Mouse (Mus musculus) embryonic facial prominence, embryonic 13.5 days (tissue): Measurements from ENCODE around the gene Nckap5. TPM values are rescaled to one million over a fixed set of nuclear protein-coding genes. Genes with fewer than 3 reads are reported as not detected.

Experiments used
- ATAC-seq: fragments of 200-750 bp; cut with Nextera tagmentation; 2 replicates; pipeline ENCODE4 v1.8.0; 2017; ENCODE audit warnings: low read depth; ENCODE audit not compliant: insufficient number of reproducible peaks, insufficient read depth, low FRiP score, low TSS enrichment
- H3K27ac ChIP-seq: fragments of 300-500 bp; sonication (generic); 2 replicates; pipeline ENCODE4 v1.5.1; 2015; ENCODE audit warnings: moderate library complexity, mild to moderate bottlenecking, inconsistent platforms
- H3K27me3 ChIP-seq: fragments of 300-500 bp; sonication (generic); 2 replicates; pipeline ENCODE4 v1.6.1; 2015; ENCODE audit warnings: mild to moderate bottlenecking, inconsistent platforms
- H3K36me3 ChIP-seq: fragments of 300-500 bp; sonication (generic); 2 replicates; pipeline ENCODE4 v1.6.1; 2015; ENCODE audit warnings: mild to moderate bottlenecking, inconsistent platforms
- H3K4me1 ChIP-seq: fragments of 300-500 bp; sonication (generic); 2 replicates; pipeline ENCODE4 v1.6.1; 2015; ENCODE audit warnings: inconsistent platforms
- H3K4me2 ChIP-seq: fragments of 300-500 bp; sonication (generic); 2 replicates; pipeline ENCODE4 v1.6.1; 2015; ENCODE audit warnings: moderate library complexity, mild to moderate bottlenecking, inconsistent platforms
- H3K4me3 ChIP-seq: fragments of 300-500 bp; sonication (generic); 2 replicates; pipeline ENCODE4 v1.5.1; 2015; ENCODE audit warnings: mild to moderate bottlenecking, inconsistent platforms
- H3K9ac ChIP-seq: fragments of 300-500 bp; sonication (generic); 2 replicates; pipeline ENCODE4 v1.6.1; 2015; ENCODE audit warnings: mild to moderate bottlenecking, inconsistent platforms
- H3K9me3 ChIP-seq: fragments of 300-500 bp; sonication (generic); 2 replicates; pipeline ENCODE4 v1.6.1; 2016; ENCODE audit warnings: inconsistent platforms
- WGBS: fragments of 180-500 bp; shearing (Covaris S2); methylation state at CpG from one replicate; pipeline ENCODE4 v1.1.7; 2015; ENCODE audit warnings: mixed read lengths; 5-methylcytosine and 5-hydroxymethylcytosine counted together
- polyA plus RNA-seq: library from polyadenylated mRNA; unstranded; fragments of >200 nt; fragmentation: Nextera tagmentation; extraction: Ambion mirVana; gene quantifications from 2 replicates; pipeline ENCODE4 v1.2.1, GENCODE M21; 2015

Gene Nckap5
- polyA plus RNA-seq, 1 experiment from 2014 or later: 11.3 TPM

DNA sequence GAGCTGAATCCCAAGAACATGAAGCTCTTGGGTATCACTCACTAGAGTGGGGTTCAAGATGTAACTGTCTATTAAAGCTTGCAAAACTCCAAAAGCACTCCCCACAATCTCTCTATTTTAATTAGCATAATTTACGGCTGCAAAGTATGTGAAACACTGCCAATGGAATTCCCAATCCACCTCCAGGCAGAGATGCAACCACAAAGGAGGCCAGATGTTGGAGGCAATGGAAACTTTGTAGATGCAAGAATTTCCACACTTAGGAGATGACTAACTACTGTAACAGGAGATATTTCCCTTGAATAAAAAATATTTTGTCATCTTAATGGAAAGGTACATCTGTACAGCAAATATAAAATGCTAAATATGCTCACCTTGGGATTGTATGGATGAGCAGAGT, 295.1 kb downstream of the Nckap5 start:
- no peak overlapping the region for H3K4me2 ChIP-seq
- no peaks in the 10 kb centered on the region for H3K9me3 ChIP-seq
- no peak overlapping the region for H3K27ac ChIP-seq
- ATAC-seq: no peak
- 0 out of 2 replicates have a peak, but pooled peaks cover 10% of the 10 kb centered on the region for H3K4me1 ChIP-seq
- no peak overlapping the region for H3K4me3 ChIP-seq
- WGBS: 51% methylated on average over 1 of the region's 1 CpGs
- no peak overlapping the region for H3K9ac ChIP-seq
- no peaks in the 10 kb centered on the region for H3K36me3 ChIP-seq
- H3K27me3 ChIP-seq: no peaks in the 10 kb centered on the region

DNA sequence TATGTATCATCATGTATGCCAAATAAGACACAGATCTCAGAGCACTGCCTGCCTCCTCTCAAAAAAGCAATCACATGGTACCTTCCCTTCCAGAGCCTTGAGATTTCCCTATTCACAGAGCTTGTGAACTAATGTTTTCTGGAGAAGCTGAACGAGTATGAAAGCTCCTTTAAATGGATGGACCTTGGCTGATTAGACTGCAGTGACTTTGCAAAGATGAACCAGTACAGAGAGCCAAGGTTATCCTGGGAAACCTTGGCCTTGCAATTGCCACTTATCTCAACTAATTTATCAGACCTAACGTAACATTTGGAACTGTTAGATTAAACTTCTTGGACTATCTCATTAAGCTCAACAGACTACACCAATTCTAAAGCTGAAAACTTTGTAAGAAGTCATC, 296.6 kb downstream of the Nckap5 start:
- 0 out of 2 replicates have a peak, but pooled peaks cover 6% of the 10 kb centered on the region for H3K4me1 ChIP-seq
- H3K9ac ChIP-seq: no peak overlapping the region
- WGBS: 86% methylated on average over 2 of the region's 2 CpGs
- no peak for ATAC-seq
- no peak overlapping the region for H3K4me3 ChIP-seq
- H3K27ac ChIP-seq: no peak overlapping the region
- H3K27me3 ChIP-seq: no peaks in the 10 kb centered on the region
- no peaks in the 10 kb centered on the region for H3K36me3 ChIP-seq
- H3K4me2 ChIP-seq: no peak overlapping the region
- no peaks in the 10 kb centered on the region for H3K9me3 ChIP-seq

DNA sequence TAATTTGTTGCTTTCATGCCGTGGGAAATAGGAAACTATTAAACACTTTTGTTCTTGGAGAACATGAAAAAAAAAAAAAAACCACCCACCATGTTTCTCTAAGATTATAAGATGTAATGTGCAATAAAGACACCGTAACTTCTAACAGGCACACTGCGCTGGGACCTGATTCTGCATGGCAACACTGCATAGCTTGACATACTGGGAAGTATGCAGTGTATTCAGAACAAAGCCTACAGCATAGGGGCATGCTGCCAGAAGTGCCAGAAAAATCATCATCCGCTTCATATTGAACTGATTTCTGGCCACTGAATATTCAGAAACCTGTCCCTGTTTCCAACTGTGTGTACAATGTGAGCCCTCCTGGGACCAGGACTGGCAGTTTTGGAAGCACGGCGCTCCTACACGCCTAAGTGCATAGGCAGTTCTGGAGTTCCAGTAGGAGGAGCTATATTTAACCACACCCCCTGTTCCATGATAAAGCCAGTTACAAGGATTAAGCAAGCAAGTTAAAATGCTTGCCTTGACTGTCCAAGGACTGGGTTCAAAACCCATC, 302.5 kb downstream of the Nckap5 start:
- no peaks in the 10 kb centered on the region for H3K4me1 ChIP-seq
- ATAC-seq: no peak
- H3K9me3 ChIP-seq: no peaks in the 10 kb centered on the region
- H3K4me2 ChIP-seq: no peak overlapping the region
- H3K27ac ChIP-seq: no peak overlapping the region
- H3K4me3 ChIP-seq: no peak overlapping the region
- H3K9ac ChIP-seq: no peak overlapping the region
- no peaks in the 10 kb centered on the region for H3K27me3 ChIP-seq
- 85% methylated on average over 7 of the region's 7 CpGs for WGBS
- H3K36me3 ChIP-seq: no peaks in the 10 kb centered on the region

- no peak for ATAC-seq
- Histone ChIP-seq H3K4me2 (no peak overlapping the region), H3K27ac (no peak overlapping the region), H3K36me3 (no peaks in the 10 kb centered on the region), H3K9ac (no peak overlapping the region), H3K9me3 (no peaks in the 10 kb centered on the region), H3K27me3 (no peaks in the 10 kb centered on the region), H3K4me1 (no peaks in the 10 kb centered on the region), H3K4me3 (no peak overlapping the region)
- WGBS: 86% methylated on average over 3 of the region's 3 CpGs
These were observed 312.5 kb downstream of the Nckap5 start for GRCm38 (mm10) chr1:126518067-126518466.

- H3K27ac ChIP-seq: no peak overlapping the region
- H3K4me3 ChIP-seq: no peak overlapping the region
- WGBS: 92% methylated on average over 1 of the region's 1 CpGs
- no peaks in the 10 kb centered on the region for H3K36me3 ChIP-seq
- H3K4me2 ChIP-seq: no peak overlapping the region
- no peak for ATAC-seq
- H3K27me3 ChIP-seq: no peaks in the 10 kb centered on the region
- H3K4me1 ChIP-seq: no peaks in the 10 kb centered on the region
- no peaks in the 10 kb centered on the region for H3K9me3 ChIP-seq
- H3K9ac ChIP-seq: no peak overlapping the region
These were observed 313.2 kb downstream of the Nckap5 start for GRCm38 (mm10) chr1:126517427-126517826.

GRCm38 (mm10) chr1:126515054-126515756, 315.4 kb downstream of the Nckap5 start:
- H3K4me1 ChIP-seq: peaks cover 10% of the 10 kb centered on the region
- no peaks in the 10 kb centered on the region for H3K9me3 ChIP-seq
- 44% methylated on average over 3 of the region's 3 CpGs for WGBS
- H3K27me3 ChIP-seq: no peaks in the 10 kb centered on the region
- no peak overlapping the region for H3K27ac ChIP-seq
- H3K36me3 ChIP-seq: no peaks in the 10 kb centered on the region
- no peak overlapping the region for H3K4me3 ChIP-seq
- ATAC-seq: no peak
- no peak overlapping the region for H3K9ac ChIP-seq
- no peak overlapping the region for H3K4me2 ChIP-seq

DNA sequence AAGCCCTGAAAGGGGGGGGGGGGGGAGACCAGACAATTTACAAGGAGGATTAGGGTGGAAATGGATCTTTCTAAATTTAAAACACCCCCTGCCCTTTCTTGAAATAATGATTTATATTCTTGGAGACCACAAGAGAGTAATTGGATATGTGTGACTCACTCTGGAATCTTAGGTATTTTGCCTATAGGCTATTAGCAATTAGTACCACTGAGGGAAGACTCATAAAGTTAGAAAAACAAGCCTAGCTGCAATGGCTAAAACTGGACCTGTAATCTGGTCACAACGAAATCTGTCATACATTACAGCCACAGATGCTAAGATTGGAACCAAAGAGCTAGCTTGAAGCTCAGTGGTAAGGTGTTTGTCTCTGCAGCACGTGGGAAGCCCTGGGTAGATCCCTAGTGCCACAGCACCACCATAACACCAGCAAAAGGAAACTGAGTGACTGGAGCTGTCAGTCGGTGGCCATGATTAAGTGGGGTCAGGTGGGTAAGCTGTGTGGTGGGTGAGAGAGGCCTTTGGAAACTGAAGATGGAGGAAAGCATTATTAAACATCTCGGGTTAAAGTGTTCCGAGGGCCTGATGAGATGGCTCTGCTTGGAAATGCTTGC, 318.7 kb downstream of the Nckap5 start:
- no peak for ATAC-seq
- H3K9me3 ChIP-seq: no peaks in the 10 kb centered on the region; the same call in 1 of the 2 replicates
- peak overlapping the region; percentile 4; the same call in 1 of the 2 replicates for H3K27ac ChIP-seq
- no peak overlapping the region for H3K4me3 ChIP-seq
- H3K27me3 ChIP-seq: no peaks in the 10 kb centered on the region
- H3K9ac ChIP-seq: no peak overlapping the region
- peaks cover 10% of the 10 kb centered on the region for H3K4me1 ChIP-seq
- 29% methylated on average over 5 of the region's 5 CpGs for WGBS
- H3K36me3 ChIP-seq: no peaks in the 10 kb centered on the region
- H3K4me2 ChIP-seq: no peak overlapping the region

DNA sequence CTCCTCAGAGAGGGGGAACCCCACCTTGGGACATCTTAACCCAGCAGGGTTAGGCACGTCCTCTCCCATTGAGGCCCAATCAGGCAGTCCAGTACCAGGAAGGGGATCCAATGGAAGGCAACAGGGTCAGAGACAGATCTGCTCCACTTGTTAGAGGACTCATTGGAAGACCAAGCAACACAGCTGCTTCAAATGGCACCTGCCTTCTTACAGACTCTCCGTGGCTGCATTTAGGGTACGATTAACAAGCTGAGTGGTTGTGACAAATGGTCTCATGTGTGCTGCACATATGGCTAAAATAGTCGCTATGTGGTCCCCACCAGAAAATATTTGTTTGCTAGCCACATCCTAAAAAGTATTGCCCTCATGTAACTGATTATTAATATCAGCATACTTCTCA, 325.9 kb downstream of the Nckap5 start:
- 66% methylated on average over 4 of the region's 4 CpGs for WGBS
- Histone ChIP-seq H3K4me2 (no peak overlapping the region), H3K27me3 (0 out of 2 replicates have a peak, but pooled peaks cover 5% of the 10 kb centered on the region), H3K4me1 (no peaks in the 10 kb centered on the region), H3K36me3 (no peaks in the 10 kb centered on the region), H3K9me3 (no peaks in the 10 kb centered on the region; the same call in 1 of the 2 replicates), H3K4me3 (no peak overlapping the region), H3K9ac (no peak overlapping the region), H3K27ac (no peak overlapping the region)
- ATAC-seq: no peak

- no peaks in the 10 kb centered on the region for H3K36me3 ChIP-seq
- no peak overlapping the region for H3K27ac ChIP-seq
- 60% methylated on average over 2 of the region's 2 CpGs for WGBS
- H3K9ac ChIP-seq: no peak overlapping the region
- no peaks in the 10 kb centered on the region; the same call in 1 of the 2 replicates for H3K9me3 ChIP-seq
- no peaks in the 10 kb centered on the region for H3K4me1 ChIP-seq
- 0 out of 2 replicates have a peak, but pooled peaks cover 5% of the 10 kb centered on the region for H3K27me3 ChIP-seq
- H3K4me3 ChIP-seq: no peak overlapping the region
- no peak for ATAC-seq
- H3K4me2 ChIP-seq: no peak overlapping the region
These were observed 327.9 kb downstream of the Nckap5 start for GRCm38 (mm10) chr1:126502741-126503140.

DNA sequence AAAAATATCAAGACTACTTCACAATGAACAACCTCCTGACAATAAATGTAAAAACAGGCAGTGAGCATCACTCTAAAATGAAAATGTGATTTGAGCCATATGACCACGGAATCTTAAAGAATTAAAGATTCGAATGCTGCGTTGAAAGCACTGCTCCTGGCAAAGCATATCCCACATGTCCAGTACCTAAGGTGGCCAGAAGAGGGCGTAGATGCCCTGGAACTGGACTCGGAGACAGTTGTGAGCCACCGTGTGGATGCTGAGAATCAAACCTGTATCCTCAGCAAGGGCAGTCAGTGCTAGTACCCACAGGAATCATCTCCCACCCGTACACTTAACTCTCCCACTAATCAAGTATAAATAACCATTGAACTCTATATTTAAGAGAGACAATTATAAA, 333.9 kb downstream of the Nckap5 start:
- ATAC-seq: no peak
- no peak overlapping the region for H3K4me3 ChIP-seq
- 73% methylated on average over 7 of the region's 7 CpGs for WGBS
- peaks cover 27% of the 10 kb centered on the region for H3K27me3 ChIP-seq
- H3K9me3 ChIP-seq: no peaks in the 10 kb centered on the region
- no peak overlapping the region for H3K4me2 ChIP-seq
- H3K4me1 ChIP-seq: peaks cover 6% of the 10 kb centered on the region
- no peak overlapping the region for H3K27ac ChIP-seq
- no peak overlapping the region for H3K9ac ChIP-seq
- H3K36me3 ChIP-seq: no peaks in the 10 kb centered on the region

GRCm38 (mm10) chr1:126492206-126493071, 338.2 kb downstream of the Nckap5 start:
- 5% methylated on average over 32 of the region's 35 CpGs for WGBS
- Histone ChIP-seq H3K27me3 (peaks cover 41% of the 10 kb centered on the region), H3K27ac (no peak overlapping the region), H3K4me3 (peak overlapping the region; percentile 54), H3K9me3 (no peaks in the 10 kb centered on the region), H3K9ac (peak overlapping the region; percentile 70), H3K36me3 (no peaks in the 10 kb centered on the region), H3K4me2 (peak overlapping the region; percentile 96), H3K4me1 (peaks cover 11% of the 10 kb centered on the region)
- ATAC-seq: 0 out of 2 replicates have a peak, but pooled peaks have one; percentile 48
